Mouse (Mus musculus) neural tube, embryonic 11.5 days (tissue): Measurements from ENCODE around the gene Flrt1. TPM values are rescaled to one million over a fixed set of nuclear protein-coding genes. Genes with fewer than 3 reads are reported as not detected.

Experiments used
- ATAC-seq: fragments of 200-750 bp; cut with Nextera tagmentation; 2 replicates; pipeline ENCODE4 v1.8.0; 2017; ENCODE audit warnings: moderate number of reproducible peaks, mild to moderate bottlenecking, moderate TSS enrichment, moderate library complexity; ENCODE audit not compliant: insufficient read depth, low FRiP score, low TSS enrichment
- DNase-seq: peaks from one replicate; pipeline ENCODE4 v3.0.0-alpha.2; 2015; ENCODE audit warnings: low spot score
- H3K27ac ChIP-seq: fragments of 300-500 bp; sonication (generic); 2 replicates; pipeline ENCODE4 v1.5.1; 2014; ENCODE audit warnings: low read depth, mild to moderate bottlenecking, low read length
- H3K27me3 ChIP-seq: fragments of 300-500 bp; sonication (generic); 2 replicates; pipeline ENCODE4 v1.6.1; 2014; ENCODE audit warnings: mild to moderate bottlenecking, low read length, mixed read lengths; ENCODE audit not compliant: control insufficient read depth, insufficient read depth
- H3K36me3 ChIP-seq: fragments of 300-500 bp; sonication (generic); 2 replicates; pipeline ENCODE4 v1.6.1; 2014; ENCODE audit warnings: mild to moderate bottlenecking, low read length, moderate library complexity, mixed read lengths; ENCODE audit not compliant: control insufficient read depth, insufficient read depth
- H3K4me1 ChIP-seq: fragments of 300-500 bp; sonication (generic); 2 replicates; pipeline ENCODE4 v1.6.1; 2014; ENCODE audit warnings: low read length, mixed read lengths; ENCODE audit not compliant: control insufficient read depth, insufficient read depth
- H3K4me2 ChIP-seq: fragments of 300-500 bp; sonication (generic); 2 replicates; pipeline ENCODE4 v1.6.1; 2014; ENCODE audit warnings: low read depth, mild to moderate bottlenecking, moderate library complexity
- H3K4me3 ChIP-seq: fragments of 300-500 bp; sonication (generic); 2 replicates; pipeline ENCODE4 v1.5.1; 2014; ENCODE audit warnings: low read depth, low read length
- H3K9ac ChIP-seq: fragments of 300-500 bp; sonication (generic); 2 replicates; pipeline ENCODE4 v1.6.1; 2014; ENCODE audit warnings: mild to moderate bottlenecking, low read length
- H3K9me3 ChIP-seq: fragments of 300-500 bp; sonication (generic); 2 replicates; pipeline ENCODE4 v1.6.1; 2016; ENCODE audit warnings: low read length; ENCODE audit not compliant: control insufficient read depth
- WGBS: fragments of 180-500 bp; shearing (Covaris S2); extraction: QIAGEN DNeasy Blood & Tissue Kit; methylation state at CpG from one replicate; pipeline ENCODE4 v1.1.7; 2014; 5-methylcytosine and 5-hydroxymethylcytosine counted together
- polyA plus RNA-seq: library from polyadenylated mRNA; unstranded; fragments of >200 nt; fragmentation: Nextera tagmentation; extraction: Ambion mirVana; gene quantifications from 2 replicates; pipeline ENCODE4 v1.2.1, GENCODE M21; 2014

The Flrt1 gene
- polyA plus RNA-seq, 1 experiment from 2014 or later, result 7.5 TPM

DNA sequence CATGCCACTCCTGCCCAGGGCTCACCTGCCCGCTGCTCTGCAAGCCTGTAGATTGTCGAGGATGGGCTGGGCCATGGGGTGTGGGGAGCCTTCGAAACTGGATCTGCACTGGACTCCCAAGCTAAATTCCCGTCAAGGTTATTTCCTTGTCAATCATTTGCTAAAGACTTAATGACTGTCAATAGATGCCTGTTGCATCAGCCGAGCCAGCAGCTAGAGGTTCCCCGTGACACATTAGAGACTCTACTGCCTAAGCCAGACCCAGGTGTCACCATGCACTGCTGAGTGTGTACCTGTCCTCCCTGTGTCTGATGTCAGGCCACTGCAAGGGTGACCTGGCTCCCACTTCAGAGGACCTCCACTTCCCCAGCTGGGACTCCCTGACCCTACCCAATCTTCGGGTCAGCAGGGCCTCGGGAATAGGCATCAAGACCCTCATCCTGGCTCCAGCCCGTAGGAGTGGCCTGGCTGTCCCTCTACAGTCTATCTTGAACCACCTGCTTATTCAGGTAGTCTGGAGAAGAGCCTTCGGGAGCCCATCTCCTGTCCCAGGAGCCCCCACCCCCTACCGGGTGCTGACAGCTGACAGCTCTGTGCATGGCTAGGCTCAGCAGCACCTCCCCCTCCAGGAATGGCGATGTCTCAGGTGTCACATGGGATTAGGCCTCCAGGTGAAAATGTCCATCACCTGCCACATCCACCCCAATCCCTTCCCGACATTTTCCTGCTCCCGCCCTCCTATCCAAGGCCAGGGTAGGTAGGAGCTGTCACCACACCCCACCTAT, 31.4 kb upstream of the Flrt1 start:
- Histone ChIP-seq H3K27me3 (peaks cover 9% of the 10 kb centered on the region), H3K27ac (no peak overlapping the region), H3K36me3 (no peaks in the 10 kb centered on the region), H3K4me3 (no peak overlapping the region), H3K4me2 (no peak overlapping the region), H3K4me1 (peaks cover 67% of the 10 kb centered on the region), H3K9ac (no peak overlapping the region), H3K9me3 (no peaks in the 10 kb centered on the region)
- no peak for ATAC-seq
- DNase-seq, result no peak
- WGBS, result 27% methylated on average over 14 of the region's 14 CpGs

- DNase-seq (peak; percentile 56), ATAC-seq (peak; percentile 42; the same call in 1 of the 2 replicates)
- H3K27me3 ChIP-seq, result peaks cover 9% of the 10 kb centered on the region
- no peak overlapping the region for H3K9ac ChIP-seq
- no peaks in the 10 kb centered on the region for H3K36me3 ChIP-seq
- H3K9me3 ChIP-seq, result no peaks in the 10 kb centered on the region
- H3K4me3 ChIP-seq, result no peak overlapping the region
- 7% methylated on average over 9 of the region's 9 CpGs for WGBS
- H3K27ac ChIP-seq, result peak overlapping the region; percentile 65; the same call in 1 of the 2 replicates
- peaks cover 58% of the 10 kb centered on the region for H3K4me1 ChIP-seq
- H3K4me2 ChIP-seq, result no peak overlapping the region
Measured at GRCm38 (mm10) chr19:7136016-7136415, 30.5 kb upstream of the Flrt1 start.

DNA sequence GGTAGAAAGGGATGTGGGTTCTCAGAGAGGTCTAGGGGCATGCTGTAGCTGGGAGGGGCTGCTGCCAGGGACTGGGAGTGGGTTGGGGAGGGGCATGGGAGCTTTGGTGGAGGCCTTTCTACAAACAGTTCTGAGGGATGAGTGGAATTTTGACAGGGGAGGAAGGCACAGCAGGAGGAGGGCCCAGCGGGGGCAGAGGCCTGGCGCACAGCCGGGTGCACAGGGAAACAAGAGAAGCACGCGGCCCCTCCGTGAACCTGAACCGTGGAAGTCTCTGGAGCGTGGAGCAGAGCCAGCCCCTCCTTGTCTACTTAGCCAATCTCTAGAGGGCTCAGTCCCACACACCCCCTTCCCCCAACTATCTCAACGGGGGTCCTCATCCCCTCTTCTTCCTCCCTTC, 30.0 kb upstream of the Flrt1 start:
- Histone ChIP-seq H3K9me3 (no peaks in the 10 kb centered on the region), H3K4me2 (peak overlapping the region; percentile 2; the same call in 1 of the 2 replicates), H3K9ac (no peak overlapping the region), H3K4me3 (no peak overlapping the region), H3K27me3 (peaks cover 9% of the 10 kb centered on the region), H3K4me1 (peaks cover 53% of the 10 kb centered on the region), H3K36me3 (no peaks in the 10 kb centered on the region), H3K27ac (peak overlapping the region; percentile 80; the same call in 1 of the 2 replicates)
- ATAC-seq (peak; percentile 70; the same call in 1 of the 2 replicates), DNase-seq (peak; percentile 64)
- WGBS, result 2% methylated on average over 8 of the region's 9 CpGs

DNA sequence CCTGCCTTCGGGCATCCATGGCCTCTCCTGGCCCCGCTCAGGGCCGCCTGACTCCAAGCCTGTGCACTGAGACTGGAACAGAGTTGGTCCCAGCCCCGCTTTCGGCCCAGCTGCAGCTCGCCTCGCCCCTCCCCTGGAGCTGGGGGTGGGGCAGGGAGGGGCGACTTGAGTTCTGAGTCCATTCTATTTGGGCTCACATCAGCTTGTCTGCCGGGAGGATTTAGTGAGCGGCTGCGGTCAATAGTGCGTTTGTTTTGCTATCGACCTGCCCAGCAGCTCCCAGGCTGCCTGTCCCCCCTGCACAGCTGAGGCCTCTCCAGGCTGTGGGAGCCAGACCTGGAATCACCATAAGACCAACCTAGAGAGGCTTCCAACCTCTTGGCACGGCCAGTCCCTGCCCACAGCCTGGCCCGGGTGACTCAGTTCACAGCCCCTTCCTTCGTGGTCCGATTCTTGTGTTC, 29.1 kb upstream of the Flrt1 start:
- Histone ChIP-seq H3K27ac (peak overlapping the region; percentile 80), H3K27me3 (peaks cover 9% of the 10 kb centered on the region), H3K9ac (peak overlapping the region; percentile 29; the same call in 1 of the 2 replicates), H3K9me3 (no peaks in the 10 kb centered on the region), H3K4me2 (0 out of 2 replicates have a peak overlapping the region, but pooled peaks have one; percentile 5), H3K4me1 (peaks cover 50% of the 10 kb centered on the region), H3K4me3 (no peak overlapping the region), H3K36me3 (no peaks in the 10 kb centered on the region)
- 7% methylated on average over 17 of the region's 17 CpGs for WGBS
- DNase-seq (peak; percentile 81), ATAC-seq (peak; percentile 65)

DNA sequence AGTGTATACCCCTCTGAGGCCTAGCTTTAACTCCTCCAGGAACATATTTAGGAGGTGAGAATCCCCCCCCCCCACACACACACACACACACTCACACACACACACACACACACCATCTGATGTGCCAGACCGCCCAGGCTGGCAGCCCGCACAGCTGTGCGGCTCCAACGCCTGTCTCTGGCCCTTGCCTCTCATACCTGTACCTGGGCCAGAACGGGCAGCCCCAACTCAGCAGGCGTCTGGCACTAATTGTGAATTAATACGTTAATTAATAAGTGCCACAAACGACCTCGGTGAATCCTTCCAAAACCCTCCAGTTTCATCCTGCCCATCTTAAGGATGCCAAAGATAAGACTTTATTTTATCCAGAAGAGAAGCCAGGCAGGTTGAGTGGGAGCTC, 27.9 kb upstream of the Flrt1 start:
- Histone ChIP-seq H3K4me2 (no peak overlapping the region), H3K27ac (no peak overlapping the region), H3K36me3 (no peaks in the 10 kb centered on the region), H3K4me3 (no peak overlapping the region), H3K9ac (no peak overlapping the region), H3K4me1 (peaks cover 45% of the 10 kb centered on the region), H3K27me3 (peaks cover 9% of the 10 kb centered on the region), H3K9me3 (no peaks in the 10 kb centered on the region)
- DNase-seq, result no peak
- 91% methylated on average over 9 of the region's 9 CpGs for WGBS
- no peak for ATAC-seq

DNA sequence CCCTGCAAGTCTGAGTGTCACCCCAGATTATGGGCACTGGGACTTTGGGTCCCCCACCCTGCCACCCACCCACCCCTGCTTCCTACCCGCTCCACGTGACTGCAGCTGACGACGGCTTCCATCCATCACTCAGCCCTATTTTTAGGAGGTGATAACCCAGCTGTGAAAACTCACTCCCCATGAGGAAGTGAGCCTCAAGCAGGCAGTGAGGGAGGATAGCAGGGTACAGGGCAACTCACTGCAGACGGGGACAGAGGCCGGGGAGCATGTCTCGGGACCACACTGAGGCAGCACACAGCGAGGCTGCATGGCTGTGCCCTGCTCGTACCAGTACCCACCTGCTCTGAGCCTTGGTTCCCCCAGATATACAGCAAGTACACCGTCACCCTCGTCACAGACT, 24.8 kb upstream of the Flrt1 start:
- no peak for DNase-seq
- H3K4me3 ChIP-seq, result no peak overlapping the region
- H3K9ac ChIP-seq, result no peak overlapping the region
- 55% methylated on average over 11 of the region's 11 CpGs for WGBS
- no peaks in the 10 kb centered on the region for H3K9me3 ChIP-seq
- no peak overlapping the region for H3K4me2 ChIP-seq
- H3K36me3 ChIP-seq, result no peaks in the 10 kb centered on the region
- no peak overlapping the region for H3K27ac ChIP-seq
- no peaks in the 10 kb centered on the region for H3K27me3 ChIP-seq
- no peak for ATAC-seq
- H3K4me1 ChIP-seq, result peaks cover 22% of the 10 kb centered on the region

GRCm38 (mm10) chr19:7128551-7129475, 23.3 kb upstream of the Flrt1 start:
- DNase-seq, result no peak
- Histone ChIP-seq H3K27ac (peak overlapping the region; percentile 11; the same call in 1 of the 2 replicates), H3K9me3 (no peaks in the 10 kb centered on the region), H3K9ac (no peak overlapping the region; the same call in 1 of the 2 replicates), H3K4me3 (no peak overlapping the region), H3K4me1 (peaks cover 7% of the 10 kb centered on the region), H3K36me3 (no peaks in the 10 kb centered on the region), H3K4me2 (no peak overlapping the region), H3K27me3 (no peaks in the 10 kb centered on the region)
- ATAC-seq, result no peak
- 64% methylated on average over 19 of the region's 19 CpGs for WGBS

DNA sequence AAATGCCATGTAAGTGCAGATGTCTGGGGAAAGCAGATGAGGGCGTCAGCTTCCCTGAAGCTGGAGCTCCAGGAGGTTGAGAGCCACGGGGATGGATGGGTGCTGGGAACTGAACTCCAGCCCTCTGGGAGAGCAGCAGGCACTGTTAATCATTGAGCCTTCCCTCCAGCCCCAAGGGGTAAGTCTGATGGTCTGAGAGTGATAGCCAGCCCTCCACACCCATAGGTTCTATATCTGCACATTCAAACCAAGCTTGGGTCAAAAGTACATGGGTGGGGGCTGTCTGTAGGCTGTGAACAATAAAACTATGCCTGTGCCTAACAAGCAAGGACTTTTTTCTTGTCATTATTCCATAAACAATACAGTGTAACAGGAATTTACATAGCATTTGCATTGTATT, 21.4 kb upstream of the Flrt1 start:
- Histone ChIP-seq H3K4me1 (peaks cover 3% of the 10 kb centered on the region; the same call in 1 of the 2 replicates), H3K36me3 (no peaks in the 10 kb centered on the region), H3K9me3 (no peaks in the 10 kb centered on the region), H3K4me2 (no peak overlapping the region), H3K27ac (no peak overlapping the region), H3K4me3 (no peak overlapping the region), H3K27me3 (no peaks in the 10 kb centered on the region), H3K9ac (no peak overlapping the region)
- no peak for ATAC-seq
- no peak for DNase-seq
- WGBS, result 67% methylated on average over 2 of the region's 2 CpGs
